In the genomic region with DNA sequence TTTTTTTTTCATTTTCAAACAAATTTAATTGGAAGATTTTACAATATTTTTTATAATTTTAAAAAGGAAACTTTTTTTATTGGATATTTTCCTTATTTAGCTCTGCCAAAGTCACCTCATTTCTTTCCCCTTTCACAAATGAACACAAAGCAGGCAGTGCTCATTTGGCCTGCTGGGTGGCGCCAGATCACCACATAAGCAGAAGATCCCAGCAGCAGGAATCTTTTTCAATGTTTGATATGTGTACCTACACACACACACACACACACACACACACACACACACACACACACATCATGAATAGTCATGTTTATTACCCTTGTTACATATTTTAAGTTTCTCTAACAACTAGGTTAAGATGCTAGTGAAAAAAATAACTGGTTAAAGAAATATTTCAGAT, we compare ENCODE assay signal across 10 mouse cellular contexts. TPM values are rescaled to one million over a fixed set of nuclear protein-coding genes. Genes with fewer than 3 reads are reported as not detected.
A peak's percentile ranks its signal among the peaks of the same experiment; 100 is the strongest.
DNase-seq lines count a peak whose midpoint lies in the region; ATAC-seq and TF ChIP-seq lines count a peak whose summit lies in the region.
"Had no signal": no experiment of that assay in that cellular context is flagged by ENCODE, and none has a peak within 500 bp of the region (broad histone marks: within the 10 kb centered on the region; RNA-seq: fewer than 3 reads in every experiment).

No protein-coding gene starts in this region.

- no peak for TF ChIP-seq POLR2A in cortical plate, adult 2 months (IDR thresholded peaks at IDR 0.05; ENCODE audit: extremely low read depth, insufficient read depth, low read length)
- no peak for TF ChIP-seq POLR2A in olfactory bulb, adult 2 months (IDR thresholded peaks at IDR 0.05; ENCODE audit: insufficient read depth, low read depth, low read length)

- TF ChIP-seq CTCF in cortical plate, adult 2 months (IDR thresholded peaks at IDR 0.05; ENCODE audit: extremely low read depth, insufficient read depth, low read length) = peak; percentile 86
- peak; percentile 35; the same call in 1 of the 2 replicates for TF ChIP-seq CTCF in olfactory bulb, adult 2 months (IDR thresholded peaks at IDR 0.05; ENCODE audit: insufficient read depth, low read depth, low read length)

- 9% methylated on average over 1 of the region's 1 CpGs for WGBS in intestine, embryonic 14.5 days
- 14% methylated on average over 1 of the region's 1 CpGs for WGBS in intestine, embryonic 15.5 days
- 4% methylated on average over 1 of the region's 1 CpGs for WGBS in hindbrain, embryonic 11.5 days
- WGBS in olfactory bulb, adult 2 months = 0% methylated on average over 1 of the region's 1 CpGs

- H3K9ac ChIP-seq in intestine, embryonic 14.5 days (ENCODE audit: low read length) = no peak overlapping the region
- no peak overlapping the region for H3K9ac ChIP-seq in intestine, embryonic 15.5 days
- no peak overlapping the region for H3K9ac ChIP-seq in hindbrain, embryonic 11.5 days (ENCODE audit: low read depth, low read length)
- H3K9ac ChIP-seq: embryonic facial prominence, embryonic 13.5 days had no signal

- intact Hi-C loops in left cerebral cortex, postnatal 36 days (cut with DNase I) = loop anchor here (1.0 to 10.0 kb wide), 3 partner anchors 298 to 646 kb away; no protein-coding TSS in a partner anchor

- H3K36me3 ChIP-seq in intestine, embryonic 14.5 days (ENCODE audit: control insufficient read depth, insufficient read depth, low read length) = no peaks in the 10 kb centered on the region
- H3K36me3 ChIP-seq in intestine, embryonic 15.5 days = no peaks in the 10 kb centered on the region
- no peaks in the 10 kb centered on the region for H3K36me3 ChIP-seq in hindbrain, embryonic 11.5 days (ENCODE audit: control insufficient read depth, insufficient read depth, low read length)
- H3K36me3 ChIP-seq: embryonic facial prominence, embryonic 13.5 days had no signal

- no peak overlapping the region for H3K4me3 ChIP-seq in intestine, embryonic 14.5 days (ENCODE audit: low read depth, low read length)
- H3K4me3 ChIP-seq in intestine, embryonic 15.5 days (replicated peaks) = no peak overlapping the region
- no peak overlapping the region for H3K4me3 ChIP-seq in cortical plate, adult 2 months (ENCODE audit: insufficient read depth, low read length)
- no peak overlapping the region for H3K4me3 ChIP-seq in hindbrain, embryonic 11.5 days (ENCODE audit: low read depth, low read length)
- no peak overlapping the region for H3K4me3 ChIP-seq in olfactory bulb, adult 2 months (ENCODE audit: insufficient read depth, low read depth, low read length)
- H3K4me3 ChIP-seq: embryonic facial prominence, embryonic 13.5 days had no signal

- no peaks in the 10 kb centered on the region for H3K4me1 ChIP-seq in intestine, embryonic 14.5 days (replicated peaks; ENCODE audit: control insufficient read depth, insufficient read depth, low read length)
- no peaks in the 10 kb centered on the region for H3K4me1 ChIP-seq in intestine, embryonic 15.5 days (replicated peaks)
- H3K4me1 ChIP-seq in cortical plate, adult 2 months (ENCODE audit: control insufficient read depth, insufficient read depth, low read length) = no peaks in the 10 kb centered on the region
- H3K4me1 ChIP-seq in hindbrain, embryonic 11.5 days (replicated peaks; ENCODE audit: control insufficient read depth, insufficient read depth, low read length) = no peaks in the 10 kb centered on the region
- no peaks in the 10 kb centered on the region for H3K4me1 ChIP-seq in olfactory bulb, adult 2 months (ENCODE audit: control insufficient read depth, insufficient read depth, low read length)
- H3K4me1 ChIP-seq: embryonic facial prominence, embryonic 13.5 days had no signal

- H3K27me3 ChIP-seq in intestine, embryonic 14.5 days (replicated peaks; ENCODE audit: control insufficient read depth, insufficient read depth, low read length) = no peaks in the 10 kb centered on the region
- H3K27me3 ChIP-seq in intestine, embryonic 15.5 days (replicated peaks) = no peaks in the 10 kb centered on the region
- no peaks in the 10 kb centered on the region for H3K27me3 ChIP-seq in hindbrain, embryonic 11.5 days (ENCODE audit: control insufficient read depth, insufficient read depth, low read length)
- H3K27me3 ChIP-seq: embryonic facial prominence, embryonic 13.5 days had no signal

- H3K4me2 ChIP-seq in intestine, embryonic 14.5 days (ENCODE audit: low read length) = no peak overlapping the region
- H3K4me2 ChIP-seq in intestine, embryonic 15.5 days (replicated peaks) = no peak overlapping the region
- no peak overlapping the region for H3K4me2 ChIP-seq in hindbrain, embryonic 11.5 days (replicated peaks; ENCODE audit: low read depth, low read length)
- H3K4me2 ChIP-seq: embryonic facial prominence, embryonic 13.5 days had no signal

- no peak for ATAC-seq in intestine, embryonic 14.5 days (replicated peaks; ENCODE audit: low FRiP score, low TSS enrichment, low read depth)
- no peak for ATAC-seq in intestine, embryonic 15.5 days
- ATAC-seq in hindbrain, embryonic 11.5 days (ENCODE audit: low FRiP score) = peak; percentile 66; the same call in 1 of the 2 replicates
- ATAC-seq in megakaryocyte-erythroid progenitor cell, adult 5-6 weeks (replicated peaks; ENCODE audit: low FRiP score, low TSS enrichment, poor library complexity, severe bottlenecking) = no peak

- H3K27ac ChIP-seq in intestine, embryonic 14.5 days (ENCODE audit: low read depth) = no peak overlapping the region
- H3K27ac ChIP-seq in intestine, embryonic 15.5 days = no peak overlapping the region
- no peak overlapping the region for H3K27ac ChIP-seq in cortical plate, adult 2 months (ENCODE audit: insufficient read depth, low read length)
- H3K27ac ChIP-seq in hindbrain, embryonic 11.5 days (ENCODE audit: low read depth, low read length) = no peak overlapping the region
- H3K27ac ChIP-seq in olfactory bulb, adult 2 months (ENCODE audit: insufficient read depth, low read depth, low read length) = no peak overlapping the region
- H3K27ac ChIP-seq: embryonic facial prominence, embryonic 13.5 days had no signal

- H3K9me3 ChIP-seq in intestine, embryonic 14.5 days (ENCODE audit: control insufficient read depth, low read length) = no peaks in the 10 kb centered on the region
- no peaks in the 10 kb centered on the region for H3K9me3 ChIP-seq in intestine, embryonic 15.5 days
- no peaks in the 10 kb centered on the region for H3K9me3 ChIP-seq in hindbrain, embryonic 11.5 days (ENCODE audit: control insufficient read depth, low read length)

- peak; percentile 59 for DNase-seq in intestine, embryonic 14.5 days (ENCODE audit: low spot score)
- peak; percentile 50 for DNase-seq in NIH3T3 (ENCODE audit: low read depth)
- DNase-seq in hindbrain, embryonic 11.5 days (ENCODE audit: low spot score) = peak; percentile 54
- peak; percentile 28 to 46 for DNase-seq in left cerebral cortex, postnatal 36 days (ENCODE audit: low spot score in 2 of 2)

RNA-seq across cellular contexts. Expression of a gene that starts 50.7 kb away (rescaled TPM):
- 9.3 TPM in 1 of 2 replicates, not detected in the other for polyA plus RNA-seq in intestine, embryonic 14.5 days (2014; fragmentation: Nextera tagmentation; extraction: Ambion mirVana)
- 24.2 and 38.8 TPM in 2 replicates for polyA plus RNA-seq in intestine, embryonic 15.5 days (2015; fragmentation: Nextera tagmentation; extraction: Ambion mirVana)
- not detected in 2 replicates for polyA plus RNA-seq in cortical plate, adult 2 months (2012; rRNA removed)
- not detected in 2 replicates for polyA plus RNA-seq in hindbrain, embryonic 11.5 days (2014; fragmentation: Nextera tagmentation; extraction: Ambion mirVana)
- not detected for total RNA-seq in left cerebral cortex, postnatal 36 days (2021)
- polyA plus RNA-seq in olfactory bulb, adult 2 months (2012; ENCODE audit: insufficient read depth, insufficient read length, low replicate concordance, missing spikeins) = not detected in 2 replicates
- total RNA-seq in megakaryocyte-erythroid progenitor cell, adult 5-6 weeks (2014; fragmentation: Nextera tagmentation) = not detected in 2 replicates
- not detected in 2 replicates for total RNA-seq in megakaryocyte-erythroid progenitor cell, adult 5-6 weeks (2017)
- polyA plus RNA-seq: embryonic facial prominence, embryonic 13.5 days; lung, embryonic 16.5 days had no signal

RNA-seq across cellular contexts. Expression of a gene that starts 54.4 kb away (rescaled TPM):
- 0.16 and 0.74 TPM in 2 replicates for polyA plus RNA-seq in intestine, embryonic 14.5 days (2014; fragmentation: Nextera tagmentation; extraction: Ambion mirVana)
- 0.21 and 0.23 TPM in 2 replicates for polyA plus RNA-seq in intestine, embryonic 15.5 days (2015; fragmentation: Nextera tagmentation; extraction: Ambion mirVana)
- polyA plus RNA-seq in cortical plate, adult 2 months (2012; rRNA removed) = 0.40 and 0.46 TPM in 2 replicates
- polyA plus RNA-seq in hindbrain, embryonic 11.5 days (2014; fragmentation: Nextera tagmentation; extraction: Ambion mirVana) = 0.77 and 0.96 TPM in 2 replicates
- total RNA-seq in left cerebral cortex, postnatal 36 days (2021) = 1 to 10 TPM; 2.4 to 2.5 TPM
- not detected in 2 replicates for polyA plus RNA-seq in olfactory bulb, adult 2 months (2012; ENCODE audit: insufficient read depth, insufficient read length, low replicate concordance, missing spikeins)
- not detected in 2 replicates for total RNA-seq in megakaryocyte-erythroid progenitor cell, adult 5-6 weeks (2014; fragmentation: Nextera tagmentation)
- total RNA-seq in megakaryocyte-erythroid progenitor cell, adult 5-6 weeks (2017) = not detected in 2 replicates
